10 mouse cellular contexts compared by ENCODE assay signal in genomic region chr11:50930469-50931014, GRCm38 (mm10). TPM values are rescaled to one million over a fixed set of nuclear protein-coding genes. Genes with fewer than 3 reads are reported as not detected.
DNase-seq lines count a peak whose midpoint lies in the region; ATAC-seq lines count a peak whose summit lies in the region.
"Had no signal": no experiment of that assay in that cellular context is flagged by ENCODE, and none has a peak within 500 bp of the region (broad histone marks: within the 10 kb centered on the region; RNA-seq: fewer than 3 reads in every experiment).

No protein-coding gene starts in this region.

- WGBS in kidney, embryonic 16.5 days, result 14% methylated on average over 14 of the region's 14 CpGs
- WGBS in hindbrain, embryonic 15.5 days, result 22% methylated on average over 14 of the region's 14 CpGs
- 27% methylated on average over 14 of the region's 14 CpGs for WGBS in midbrain, embryonic 15.5 days

- peaks cover 7% of the 10 kb centered on the region; the same call in 1 of the 2 replicates for H3K4me1 ChIP-seq in kidney, embryonic 16.5 days (ENCODE audit: insufficient read depth, low read length)
- H3K4me1 ChIP-seq in hindbrain, embryonic 15.5 days (replicated peaks), result peaks cover 14% of the 10 kb centered on the region; the same call in 1 of the 2 replicates
- peaks cover 10% of the 10 kb centered on the region for H3K4me1 ChIP-seq in midbrain, embryonic 15.5 days

- H3K36me3 ChIP-seq in kidney, embryonic 16.5 days (ENCODE audit: insufficient read depth, low read length), result no peaks in the 10 kb centered on the region
- peaks cover 4% of the 10 kb centered on the region; the same call in 1 of the 2 replicates for H3K36me3 ChIP-seq in hindbrain, embryonic 15.5 days
- H3K36me3 ChIP-seq in midbrain, embryonic 15.5 days (replicated peaks), result no peaks in the 10 kb centered on the region

- no peaks in the 10 kb centered on the region for H3K9me3 ChIP-seq in kidney, embryonic 16.5 days (ENCODE audit: low read length)
- no peaks in the 10 kb centered on the region for H3K9me3 ChIP-seq in hindbrain, embryonic 15.5 days
- no peaks in the 10 kb centered on the region for H3K9me3 ChIP-seq in midbrain, embryonic 15.5 days

- H3K4me3 ChIP-seq in kidney, embryonic 16.5 days (ENCODE audit: low read length), result peak overlapping the region; percentile 75
- H3K4me3 ChIP-seq in hindbrain, embryonic 15.5 days, result peak overlapping the region; percentile 76
- H3K4me3 ChIP-seq in midbrain, embryonic 15.5 days, result peak overlapping the region; percentile 65

- peak overlapping the region; percentile 76 for H3K4me2 ChIP-seq in kidney, embryonic 16.5 days (replicated peaks; ENCODE audit: low read depth, low read length)
- peak overlapping the region; percentile 95 for H3K4me2 ChIP-seq in hindbrain, embryonic 15.5 days
- H3K4me2 ChIP-seq in midbrain, embryonic 15.5 days, result peak overlapping the region; percentile 77

- no peak for DNase-seq in kidney, adult 11 months
- peak; percentile 11 for DNase-seq in embryo, embryonic 11 days
- no peak for DNase-seq in spleen, postnatal 14 days (ENCODE audit: low spot score in 2 of 2)
- DNase-seq in adrenal gland, postnatal 25 days, result no peak
- DNase-seq in urinary bladder, postnatal 25 days (ENCODE audit: low spot score), result no peak

- H3K27ac ChIP-seq in kidney, embryonic 16.5 days (ENCODE audit: low read length), result no peak overlapping the region
- H3K27ac ChIP-seq in hindbrain, embryonic 15.5 days (replicated peaks), result peak overlapping the region; percentile 91
- H3K27ac ChIP-seq in midbrain, embryonic 15.5 days, result peak overlapping the region; percentile 87

- no peaks in the 10 kb centered on the region for H3K27me3 ChIP-seq in kidney, embryonic 16.5 days (ENCODE audit: insufficient read depth, low read length)
- no peaks in the 10 kb centered on the region for H3K27me3 ChIP-seq in hindbrain, embryonic 15.5 days
- no peaks in the 10 kb centered on the region for H3K27me3 ChIP-seq in midbrain, embryonic 15.5 days (replicated peaks)
- H3K27me3 ChIP-seq: Patski had no signal

- no peak for ATAC-seq in kidney, embryonic 16.5 days (ENCODE audit: low FRiP score, low TSS enrichment)
- peak; percentile 4; the same call in 1 of the 2 replicates for ATAC-seq in hindbrain, embryonic 15.5 days (ENCODE audit: low FRiP score, low read depth)
- ATAC-seq in midbrain, embryonic 15.5 days (replicated peaks), result no peak; the same call in 1 of the 2 replicates

- peak overlapping the region; percentile 77 for H3K9ac ChIP-seq in kidney, embryonic 16.5 days (replicated peaks; ENCODE audit: low read length)
- peak overlapping the region; percentile 88 for H3K9ac ChIP-seq in hindbrain, embryonic 15.5 days
- H3K9ac ChIP-seq in midbrain, embryonic 15.5 days, result peak overlapping the region; percentile 75

RNA-seq across cellular contexts. Expression of gene Zfp354b, which starts 0.9 kb away (rescaled TPM):
- polyA plus RNA-seq in kidney, embryonic 16.5 days (2015; fragmentation: Nextera tagmentation; extraction: Ambion mirVana), result 1.7 and 1.9 TPM in 2 replicates
- polyA plus RNA-seq in hindbrain, embryonic 15.5 days (2015; fragmentation: Nextera tagmentation; extraction: Ambion mirVana), result 3.5 and 4.3 TPM in 2 replicates
- 3.6 and 5.2 TPM in 2 replicates for polyA plus RNA-seq in midbrain, embryonic 15.5 days (2015; fragmentation: Nextera tagmentation; extraction: Ambion mirVana)
- total RNA-seq in adrenal gland, postnatal 25 days (2021), result 3.4 and 4.1 TPM in 2 replicates

RNA-seq across cellular contexts. Expression of gene 4933414I15Rik, which starts 13.0 kb away (rescaled TPM):
- not detected in 2 replicates for polyA plus RNA-seq in kidney, embryonic 16.5 days (2015; fragmentation: Nextera tagmentation; extraction: Ambion mirVana)
- not detected in 2 replicates for polyA plus RNA-seq in hindbrain, embryonic 15.5 days (2015; fragmentation: Nextera tagmentation; extraction: Ambion mirVana)
- not detected in 2 replicates for polyA plus RNA-seq in midbrain, embryonic 15.5 days (2015; fragmentation: Nextera tagmentation; extraction: Ambion mirVana)
- not detected in 2 replicates for total RNA-seq in adrenal gland, postnatal 25 days (2021)
- total RNA-seq: layer of hippocampus, postnatal 36 days had no signal
- polyA plus RNA-seq: Patski had no signal

RNA-seq across cellular contexts. Expression of gene Zfp2, which starts 14.6 kb away (rescaled TPM):
- polyA plus RNA-seq in kidney, embryonic 16.5 days (2015; fragmentation: Nextera tagmentation; extraction: Ambion mirVana), result 15.4 and 18.2 TPM in 2 replicates
- polyA plus RNA-seq in hindbrain, embryonic 15.5 days (2015; fragmentation: Nextera tagmentation; extraction: Ambion mirVana), result 41.5 and 46.0 TPM in 2 replicates
- polyA plus RNA-seq in midbrain, embryonic 15.5 days (2015; fragmentation: Nextera tagmentation; extraction: Ambion mirVana), result 48.9 and 57.4 TPM in 2 replicates
- total RNA-seq in adrenal gland, postnatal 25 days (2021), result 7.4 and 11.2 TPM in 2 replicates

RNA-seq across cellular contexts. Expression of gene Prop1, which starts 23.0 kb away (rescaled TPM):
- polyA plus RNA-seq in kidney, embryonic 16.5 days (2015; fragmentation: Nextera tagmentation; extraction: Ambion mirVana), result not detected in 2 replicates
- polyA plus RNA-seq in hindbrain, embryonic 15.5 days (2015; fragmentation: Nextera tagmentation; extraction: Ambion mirVana), result not detected in 2 replicates
- not detected in 2 replicates for polyA plus RNA-seq in midbrain, embryonic 15.5 days (2015; fragmentation: Nextera tagmentation; extraction: Ambion mirVana)
- not detected in 2 replicates for total RNA-seq in adrenal gland, postnatal 25 days (2021)
- total RNA-seq: layer of hippocampus, postnatal 36 days had no signal
- polyA plus RNA-seq: Patski had no signal

RNA-seq across cellular contexts. Expression of gene Olfr1378, which starts 35.8 kb away (rescaled TPM):
- polyA plus RNA-seq in kidney, embryonic 16.5 days (2015; fragmentation: Nextera tagmentation; extraction: Ambion mirVana), result not detected in 2 replicates
- not detected in 2 replicates for polyA plus RNA-seq in hindbrain, embryonic 15.5 days (2015; fragmentation: Nextera tagmentation; extraction: Ambion mirVana)
- polyA plus RNA-seq in midbrain, embryonic 15.5 days (2015; fragmentation: Nextera tagmentation; extraction: Ambion mirVana), result not detected in 2 replicates
- not detected in 2 replicates for total RNA-seq in adrenal gland, postnatal 25 days (2021)
- total RNA-seq: layer of hippocampus, postnatal 36 days had no signal
- polyA plus RNA-seq: Patski had no signal
